Mouse (Mus musculus) thymus, postnatal 4 days (tissue): ENCODE results near the gene Plaa.
"Not testable (repeated sequence)": the region's sequence is repeated elsewhere in the genome, so short reads cannot be mapped to it uniquely, and the experiment has no call there.

ENCODE experiments used
- DNase-seq: peaks from one replicate; pipeline ENCODE4 v3.0.0; 2021

Plaa gene

GRCm38 (mm10) chr4:94603031-94603629 lies at the start of gene Plaa:
Plaa (minus strand) TSS chr4:94603244.
- DNase-seq = peak; percentile 92

GRCm38 (mm10) chr4:94650426-94651175 lies 47.6 kb upstream of the Plaa start:
- DNase-seq = not testable (repeated sequence)

GRCm38 (mm10) chr4:94649920-94650319 lies 46.9 kb upstream of the Plaa start, which contains the start of gene Lrrc19:
Lrrc19 (minus strand) TSS chr4:94650144.
- no peak for DNase-seq

GRCm38 (mm10) chr4:94643141-94643540 lies 40.1 kb upstream of the Plaa start:
- no peak for DNase-seq

- no peak for DNase-seq
Observed at GRCm38 (mm10) chr4:94620077-94620476, 17.0 kb upstream of the Plaa start.

- DNase-seq = no peak
Observed at GRCm38 (mm10) chr4:94614627-94615006, 11.6 kb upstream of the Plaa start.

GRCm38 (mm10) chr4:94613972-94614626 lies 11.1 kb upstream of the Plaa start, which contains the start of gene Ift74:
Ift74 (plus strand) TSS chr4:94614491.
- DNase-seq = peak; percentile 93

GRCm38 (mm10) chr4:94610339-94610738 lies 7.3 kb upstream of the Plaa start:
- no peak for DNase-seq

GRCm38 (mm10) chr4:94605591-94605990 lies 2.5 kb upstream of the Plaa start:
- no peak for DNase-seq

GRCm38 (mm10) chr4:94604452-94605019 lies 1.5 kb upstream of the Plaa start:
- no peak for DNase-seq

- DNase-seq = no peak
Observed at GRCm38 (mm10) chr4:94602496-94603030, 481 bp downstream of the Plaa start.

- peak; percentile 27 for DNase-seq
Observed at GRCm38 (mm10) chr4:94601395-94601794, 1.6 kb downstream of the Plaa start.

GRCm38 (mm10) chr4:94592709-94593108 lies 10.3 kb downstream of the Plaa start:
- no peak for DNase-seq

GRCm38 (mm10) chr4:94591765-94592381 lies 11.2 kb downstream of the Plaa start:
- no peak for DNase-seq

GRCm38 (mm10) chr4:94572677-94573076 lies 30.4 kb downstream of the Plaa start:
- no peak for DNase-seq

GRCm38 (mm10) chr4:94564297-94564696 lies 38.7 kb downstream of the Plaa start:
- DNase-seq = no peak

- DNase-seq = no peak
Observed at GRCm38 (mm10) chr4:94561954-94562648, 40.9 kb downstream of the Plaa start.

- DNase-seq = no peak
Observed at GRCm38 (mm10) chr4:94560316-94560715, 42.7 kb downstream of the Plaa start.

- no peak for DNase-seq
Observed at GRCm38 (mm10) chr4:94559266-94559665, 43.8 kb downstream of the Plaa start.

GRCm38 (mm10) chr4:94557145-94557544 lies 45.9 kb downstream of the Plaa start:
- peak; percentile 15 for DNase-seq

GRCm38 (mm10) chr4:94556265-94557054 lies 46.6 kb downstream of the Plaa start, which contains the start of the genes Gm10306 and Caap1:
Gm10306 (plus strand) TSS chr4:94556546.
Caap1 (minus strand) TSS chr4:94556796.
- peak; percentile 97 for DNase-seq
